Mouse (Mus musculus) urinary bladder, postnatal 14 days (tissue): ENCODE measurements around the gene Gm17555.
"Not testable (repeated sequence)": the region's sequence is repeated elsewhere in the genome, so short reads cannot be mapped to it uniquely, and the experiment has no call there.

Experiments
- DNase-seq: peaks from one replicate; pipeline ENCODE4 v3.0.0; 2021; ENCODE audit warnings: low spot score

Gene Gm17555

DNA sequence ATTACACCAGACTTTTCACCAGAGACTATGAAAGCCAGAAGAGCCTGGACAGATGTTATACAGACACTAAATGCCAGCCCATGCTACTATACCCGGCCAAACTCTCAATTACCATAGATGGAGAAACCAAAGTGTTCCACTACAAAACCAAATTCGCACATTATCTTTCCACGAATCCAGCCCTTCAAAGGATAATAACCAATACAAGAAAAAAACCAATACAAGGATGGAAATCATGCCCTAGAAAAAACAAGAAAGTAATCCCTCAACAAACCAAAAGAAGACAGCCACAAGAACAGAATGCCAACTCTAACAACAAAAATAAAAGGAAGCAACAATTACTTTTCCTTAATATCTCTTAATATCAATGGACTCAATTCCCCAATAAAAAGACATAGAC lies at the start of gene Gm17555:
Gm17555 (plus strand) TSS at position 301 of the 400 bp plus-strand sequence.
- DNase-seq, result not testable (repeated sequence)

DNA sequence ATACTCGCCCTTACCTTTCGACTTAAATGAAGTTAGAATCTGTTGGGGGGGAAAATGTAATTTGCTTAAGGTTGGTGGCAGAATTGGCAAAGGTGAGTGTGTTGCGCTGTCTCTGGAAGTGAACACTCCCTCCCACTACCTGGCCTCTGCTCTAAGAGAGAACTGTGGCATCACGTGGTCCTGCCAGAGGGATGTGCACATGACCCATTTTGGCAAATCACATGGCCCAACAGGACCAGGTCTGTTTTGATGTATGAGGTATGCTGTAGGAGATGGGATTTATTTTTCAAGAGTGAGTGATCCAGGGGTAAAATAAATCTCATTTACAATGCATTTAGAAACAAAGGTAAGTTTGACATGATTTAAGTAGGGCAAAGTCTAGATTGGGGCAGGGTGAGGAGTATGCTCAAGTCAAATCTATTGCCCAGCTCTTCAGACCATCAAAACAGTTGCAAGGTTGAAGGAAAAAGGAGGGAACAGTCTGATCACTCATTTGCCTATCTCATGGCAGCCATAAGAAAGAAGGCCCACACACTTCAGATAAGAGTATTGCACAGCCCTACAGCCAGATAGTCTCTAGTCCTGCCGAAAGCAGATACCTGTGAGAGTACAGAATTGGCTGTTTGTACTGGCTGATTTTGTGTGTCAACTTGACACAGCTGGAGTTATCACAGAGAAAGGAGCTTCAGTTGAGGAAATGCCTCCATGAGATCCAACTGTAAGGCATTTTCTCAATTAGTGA lies 49.5 kb upstream of the Gm17555 start:
- DNase-seq, result no peak

DNA sequence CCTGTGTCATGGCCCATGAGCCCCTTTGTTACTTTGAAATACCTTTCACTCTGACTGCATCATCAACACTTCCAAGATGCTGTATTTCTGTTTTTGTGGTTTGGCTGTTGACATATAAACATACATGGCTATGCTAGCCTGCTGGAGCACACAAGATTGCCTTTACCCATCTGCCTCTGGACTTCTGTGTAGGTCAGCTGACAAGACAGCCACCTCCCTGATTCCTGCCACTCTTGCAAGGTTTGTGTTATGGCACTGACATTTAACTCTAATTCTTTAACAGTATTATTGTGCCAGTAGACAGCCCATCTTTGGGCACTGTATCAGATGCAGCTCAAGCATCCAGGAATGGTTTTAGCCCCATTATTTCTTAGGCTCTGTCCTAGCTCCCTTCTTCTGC lies 48.6 kb upstream of the Gm17555 start:
- no peak for DNase-seq

DNA sequence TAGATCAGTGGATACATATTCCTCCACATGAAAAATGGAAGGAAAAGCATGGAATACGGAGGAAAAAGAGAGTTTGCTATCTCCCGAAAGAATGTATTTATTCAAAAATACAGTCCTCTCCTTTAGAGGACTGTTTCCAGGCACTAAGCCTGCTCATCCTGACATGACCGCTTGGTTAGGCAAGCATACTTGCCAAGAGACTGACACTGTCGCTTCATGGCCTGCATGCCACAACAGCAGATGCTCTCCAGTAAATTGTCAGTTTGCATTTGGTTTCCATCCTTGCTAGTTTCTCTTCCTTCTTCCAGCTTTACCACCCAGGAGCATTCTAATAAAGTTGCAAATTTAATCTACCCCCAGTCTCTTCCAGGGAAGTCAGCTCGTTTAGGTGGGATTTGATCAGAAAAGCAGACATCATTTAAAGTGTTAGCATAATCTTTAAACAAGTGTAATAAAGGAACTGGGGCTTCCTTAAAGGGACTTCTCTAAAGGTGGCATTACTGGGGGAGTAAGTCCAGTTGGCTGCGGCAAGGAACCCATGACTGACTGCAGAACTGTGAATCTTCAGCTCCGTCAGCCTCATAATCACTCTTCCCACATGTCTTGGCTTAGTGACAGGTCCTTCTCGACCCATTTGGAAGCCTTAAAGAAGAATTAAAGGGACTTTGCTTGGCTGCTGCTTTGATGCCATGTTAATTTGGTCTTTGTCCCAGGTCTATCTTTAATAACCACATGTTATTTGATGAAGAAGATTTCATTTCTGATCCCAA lies 47.9 kb upstream of the Gm17555 start:
- no peak for DNase-seq

DNA sequence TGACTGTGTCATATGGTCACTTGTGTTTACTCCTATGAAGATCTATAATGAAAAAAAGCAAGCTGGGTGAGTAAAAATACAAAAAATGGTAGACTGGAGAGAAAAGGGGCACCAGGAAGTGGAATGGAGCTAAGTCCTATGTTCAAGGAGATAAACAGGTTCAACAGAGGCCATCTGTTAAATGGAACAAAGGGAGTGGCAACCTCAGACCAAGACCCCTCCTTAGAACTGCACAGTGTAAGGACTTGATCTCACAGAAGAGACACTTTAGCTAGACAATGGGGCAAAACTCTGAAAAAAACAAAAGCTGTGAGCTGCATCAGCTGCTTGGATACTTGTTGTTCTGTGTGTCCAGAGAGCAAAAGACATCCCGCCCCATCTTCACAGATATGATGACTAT lies 43.5 kb upstream of the Gm17555 start:
- DNase-seq, result no peak

DNA sequence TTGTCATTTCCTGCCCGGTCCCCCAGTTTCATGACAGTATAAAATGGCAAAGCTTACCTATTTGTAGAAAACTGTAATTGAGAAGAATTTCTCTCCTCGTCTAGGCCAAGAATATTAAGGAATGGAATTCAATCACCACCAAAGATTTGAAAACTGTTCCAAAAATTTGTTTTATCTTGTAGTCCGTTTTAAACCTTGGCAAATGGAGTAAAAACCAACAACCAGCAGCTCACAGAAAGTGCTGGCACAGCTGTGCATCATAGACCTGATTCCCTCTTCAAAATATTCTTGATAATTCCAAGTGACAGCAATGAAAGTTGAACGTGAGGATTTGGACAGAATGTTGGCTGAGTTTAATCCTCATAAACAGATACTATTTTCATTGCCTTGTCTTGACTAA lies 23.6 kb upstream of the Gm17555 start:
- DNase-seq, result no peak

DNA sequence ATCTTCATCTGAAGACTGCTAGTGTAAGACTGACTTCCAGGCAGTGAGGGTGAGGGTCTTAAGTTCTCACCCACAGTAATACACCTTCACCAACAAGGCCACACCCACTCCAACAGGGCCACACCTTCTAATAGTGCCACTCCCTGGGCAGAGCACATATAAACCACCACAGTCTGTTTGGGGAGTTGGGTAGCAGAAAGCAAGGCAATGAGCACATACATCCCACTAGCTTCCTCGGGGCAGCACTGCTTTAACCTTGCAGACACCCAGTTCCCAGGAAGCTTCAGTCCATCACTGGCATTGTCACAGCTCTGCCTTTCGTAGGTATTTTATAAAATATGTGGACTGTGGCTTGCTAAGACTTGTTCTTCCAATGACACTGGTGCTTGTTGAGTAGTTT lies 22.8 kb upstream of the Gm17555 start:
- no peak for DNase-seq

DNA sequence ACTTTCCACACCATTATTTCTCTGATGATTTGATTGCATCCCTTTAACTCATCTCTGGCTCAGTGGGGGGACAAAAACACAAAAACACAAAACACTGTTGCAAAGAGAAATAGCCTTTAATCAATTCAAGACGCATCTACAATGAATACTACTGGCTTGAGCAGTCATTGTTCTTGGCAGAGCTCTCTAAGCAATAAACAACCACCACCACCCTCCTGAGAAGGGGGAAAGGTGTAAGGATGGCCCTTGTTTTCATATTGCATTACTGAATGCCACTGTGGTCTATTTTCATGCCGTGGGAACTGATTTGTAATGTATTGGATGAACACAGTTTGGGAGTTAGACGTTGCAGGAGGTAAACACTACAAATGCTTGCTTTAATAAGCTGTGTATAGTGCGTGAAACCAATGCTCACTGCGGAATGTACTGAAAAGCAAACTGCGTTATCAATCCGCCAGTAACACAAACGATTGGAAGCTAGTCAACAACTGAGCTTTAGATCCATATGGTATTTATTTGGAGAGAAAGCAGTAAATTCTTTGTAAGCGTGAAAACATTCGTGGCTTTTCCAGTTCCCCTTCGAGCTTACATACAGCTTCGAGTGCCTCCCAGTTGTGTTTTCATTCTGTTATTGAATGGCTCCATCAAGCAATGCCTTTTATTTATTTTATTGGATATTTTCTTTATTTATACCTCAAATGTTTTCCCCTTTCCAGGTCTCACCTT lies 19.1 kb upstream of the Gm17555 start:
- no peak for DNase-seq

DNA sequence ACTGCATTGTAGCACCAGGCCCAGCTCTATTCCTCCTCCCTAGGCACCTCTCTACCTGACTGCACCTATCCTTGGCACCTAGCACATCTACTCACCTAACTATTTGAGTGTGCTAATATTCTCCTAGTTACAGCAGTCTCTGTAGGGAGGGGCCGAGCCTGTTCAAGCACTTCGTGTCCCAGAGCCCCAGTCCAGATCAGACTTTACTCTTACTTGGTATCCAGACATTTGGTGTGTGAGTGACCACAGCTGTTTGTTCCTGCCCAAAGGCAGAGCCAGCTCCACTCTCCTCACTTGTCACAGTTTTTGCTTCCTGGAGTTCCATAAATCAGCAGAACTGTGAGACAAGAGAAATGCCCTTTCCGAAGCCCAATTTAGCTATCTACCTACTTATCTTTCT lies 15.9 kb upstream of the Gm17555 start:
- peak; percentile 6 for DNase-seq

DNA sequence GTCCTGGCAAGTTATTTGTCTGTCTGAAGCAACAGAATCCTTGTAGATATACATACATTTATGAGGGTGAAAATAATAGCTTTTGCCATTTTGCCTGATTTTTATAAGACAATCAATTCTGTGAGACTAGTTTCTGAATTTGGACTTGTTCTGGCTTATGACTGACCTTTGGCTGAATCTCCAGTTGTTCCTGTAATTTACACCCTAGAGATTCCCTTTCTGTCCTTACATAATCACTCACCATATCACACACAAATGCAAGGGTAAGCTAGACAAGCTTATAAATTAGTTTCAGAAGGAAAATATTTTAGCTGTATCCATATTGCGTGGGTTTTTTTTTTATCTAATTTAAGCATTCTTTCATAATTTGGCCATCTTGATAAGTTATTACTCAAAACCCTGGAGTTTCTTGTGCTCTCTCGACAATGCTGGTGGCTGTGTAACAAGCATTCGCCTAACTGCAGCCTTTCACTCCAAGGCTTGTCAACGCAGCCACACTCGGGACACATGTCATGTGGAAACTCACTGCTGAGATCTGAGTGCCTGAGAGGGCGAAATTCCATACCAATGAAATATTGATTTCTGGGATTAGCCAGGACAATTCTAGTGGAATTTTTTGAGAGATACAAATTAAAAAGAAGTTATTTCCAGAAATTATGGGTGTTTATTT lies 3.8 kb upstream of the Gm17555 start:
- no peak for DNase-seq

DNA sequence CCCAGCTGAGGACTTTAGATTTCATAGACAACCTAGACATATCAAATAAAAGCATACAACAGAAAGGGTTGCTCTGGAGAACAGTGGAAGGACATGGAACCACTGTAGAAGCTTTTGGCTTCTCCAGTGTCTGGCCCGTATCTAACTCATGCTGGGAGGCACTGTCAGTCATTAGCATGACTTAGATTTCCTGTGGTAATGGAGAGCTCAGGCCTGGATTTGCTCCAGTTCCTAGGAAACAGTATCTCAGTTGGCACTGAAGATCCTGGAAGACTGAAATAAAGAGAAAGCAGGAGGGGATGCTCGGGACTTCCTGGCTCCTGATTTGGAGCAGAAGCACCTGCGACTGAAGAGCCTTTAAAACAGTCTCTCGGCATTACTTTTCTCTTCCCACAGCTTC lies 12.7 kb downstream of the Gm17555 start:
- no peak for DNase-seq

DNA sequence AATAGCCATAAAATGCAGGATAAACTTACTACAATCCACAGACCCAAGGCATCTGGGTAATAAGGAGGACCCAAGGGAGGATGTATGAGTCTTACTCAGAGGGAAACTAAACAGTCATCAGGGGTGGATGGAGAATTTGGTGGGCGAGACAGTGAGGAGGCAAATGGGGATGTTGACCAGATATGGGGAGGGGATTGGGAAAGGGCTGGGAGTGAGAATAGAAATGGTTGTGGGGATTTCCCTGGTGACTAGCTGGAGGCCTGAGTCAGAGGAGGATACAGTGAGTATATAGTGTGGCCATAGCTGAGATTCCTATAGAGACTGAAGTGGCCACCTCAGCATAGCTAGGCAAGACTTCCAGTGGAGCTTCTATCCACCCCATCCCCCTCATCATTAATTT lies 16.8 kb downstream of the Gm17555 start:
- DNase-seq, result no peak

DNA sequence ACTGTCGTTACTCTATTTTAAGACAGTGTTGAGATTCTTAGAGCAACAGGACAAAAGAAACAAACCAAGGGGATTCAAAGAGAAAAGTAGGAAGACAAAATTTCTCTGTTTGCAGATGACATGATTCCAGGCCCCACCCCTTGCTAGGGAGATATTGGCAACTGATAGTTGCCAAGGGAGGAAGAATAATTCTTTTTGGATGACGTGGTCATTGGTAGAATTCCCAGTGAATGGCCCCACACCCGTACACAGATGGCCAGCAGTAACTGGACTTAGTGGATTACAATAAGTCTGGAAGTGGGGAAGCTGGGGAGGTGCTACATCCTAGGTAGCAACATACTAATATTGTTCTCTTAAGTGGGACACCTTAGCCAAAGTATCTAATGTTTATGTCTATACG lies 22.0 kb downstream of the Gm17555 start:
- peak; percentile 36 for DNase-seq

DNA sequence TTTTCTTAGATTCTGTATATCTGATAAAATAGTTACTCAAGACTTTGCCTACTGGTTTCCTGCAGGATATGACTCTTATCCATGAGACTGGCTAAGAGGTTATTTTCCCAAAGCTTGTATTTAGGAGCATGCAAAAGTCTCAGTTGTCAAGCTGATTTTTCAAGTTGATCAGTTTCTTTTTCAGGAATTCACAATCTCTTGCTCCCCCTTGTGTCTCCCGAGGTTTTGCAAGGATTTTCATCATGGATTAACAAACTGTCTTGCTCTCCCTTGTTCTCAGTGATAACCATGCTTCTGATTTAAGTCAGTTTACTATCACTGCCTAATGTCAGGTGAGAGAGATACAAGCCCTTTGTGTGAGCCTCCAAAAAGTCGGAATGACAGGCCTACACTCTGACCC lies 30.5 kb downstream of the Gm17555 start:
- DNase-seq, result no peak

DNA sequence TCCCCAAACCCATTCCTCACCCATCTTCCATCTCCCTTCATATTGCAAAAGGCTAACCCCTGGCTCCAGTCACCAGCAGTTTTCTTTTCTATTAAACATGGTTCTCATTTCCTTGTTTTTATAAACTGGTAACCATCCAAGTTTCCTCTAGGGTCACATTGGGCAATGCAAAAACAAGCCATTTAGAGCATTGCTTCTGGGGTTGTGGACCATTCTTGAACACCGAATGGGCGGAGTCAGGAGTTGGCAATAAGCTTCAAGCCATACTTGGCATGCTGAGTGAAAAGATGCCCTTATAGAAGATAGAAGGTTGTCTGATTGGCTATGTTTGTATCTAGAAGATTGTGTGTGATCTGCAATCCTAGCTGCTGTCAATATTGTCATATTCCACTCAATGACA lies 33.6 kb downstream of the Gm17555 start:
- DNase-seq, result no peak

DNA sequence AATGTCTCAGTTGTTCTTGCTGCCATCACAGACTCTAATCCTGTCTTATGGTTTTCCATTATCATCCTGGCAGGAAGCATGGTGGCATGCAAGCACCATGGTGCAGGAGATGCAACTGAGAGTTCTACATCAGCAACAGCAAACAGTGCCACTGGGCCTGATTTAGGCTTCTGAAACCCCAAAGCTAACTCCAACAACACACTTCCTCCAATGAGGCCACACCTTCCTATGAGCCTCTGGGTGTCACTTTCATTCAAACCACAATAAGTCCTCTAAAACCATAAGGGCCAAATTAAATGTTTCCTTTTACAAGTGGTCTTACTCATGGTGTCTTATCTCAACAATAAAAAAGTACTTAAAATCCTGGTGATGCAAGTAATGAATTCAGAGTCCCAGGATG lies 37.3 kb downstream of the Gm17555 start:
- no peak for DNase-seq
